Mouse (Mus musculus): Measurements from ENCODE around the gene Cdc20b. TPM values are rescaled to one million over a fixed set of nuclear protein-coding genes. Genes with fewer than 3 reads are reported as not detected.

The Cdc20b gene
- polyA plus RNA-seq (2012; ENCODE audit: insufficient read depth, insufficient read length, missing spikeins), result not detected in 2 replicates

DNA sequence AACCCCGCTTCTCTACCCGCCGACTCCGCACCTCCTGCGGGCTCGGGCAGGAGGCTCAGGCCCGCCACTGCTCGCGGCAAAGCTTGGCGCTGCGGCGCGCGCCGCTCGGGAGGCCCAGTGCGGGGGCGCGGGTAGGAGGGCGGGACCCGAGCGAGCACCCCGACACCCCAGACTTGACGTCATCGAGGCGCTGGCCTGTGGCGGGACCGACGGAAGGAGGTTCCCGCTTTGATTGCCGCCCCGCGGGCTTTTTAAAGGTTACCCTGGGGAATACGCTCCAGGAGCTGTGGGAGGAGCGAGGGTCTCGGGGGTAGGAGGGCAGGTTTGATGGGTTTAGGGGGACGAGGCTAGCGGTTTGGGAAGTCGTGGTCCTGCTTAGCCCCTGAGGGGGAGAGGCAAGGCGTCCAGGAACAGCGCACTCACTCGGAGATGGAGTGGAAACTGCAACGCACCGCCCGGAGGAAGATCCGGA lies at the start of gene Cdc20b:
Cdc20b (plus strand) TSS at position 162 of the 472 bp plus-strand sequence.
- H3K27ac ChIP-seq (replicated peaks; ENCODE audit: low read depth, low read length), result no peak within 1 kb of the TSS
- peak within 1 kb of the TSS; percentile 54 for H3K4me3 ChIP-seq (ENCODE audit: insufficient read depth, low read depth, low read length)
- H3K4me1 ChIP-seq (ENCODE audit: control insufficient read depth, insufficient read depth, insufficient read length, low read length), result no peaks in the 10 kb centered on the region

DNA sequence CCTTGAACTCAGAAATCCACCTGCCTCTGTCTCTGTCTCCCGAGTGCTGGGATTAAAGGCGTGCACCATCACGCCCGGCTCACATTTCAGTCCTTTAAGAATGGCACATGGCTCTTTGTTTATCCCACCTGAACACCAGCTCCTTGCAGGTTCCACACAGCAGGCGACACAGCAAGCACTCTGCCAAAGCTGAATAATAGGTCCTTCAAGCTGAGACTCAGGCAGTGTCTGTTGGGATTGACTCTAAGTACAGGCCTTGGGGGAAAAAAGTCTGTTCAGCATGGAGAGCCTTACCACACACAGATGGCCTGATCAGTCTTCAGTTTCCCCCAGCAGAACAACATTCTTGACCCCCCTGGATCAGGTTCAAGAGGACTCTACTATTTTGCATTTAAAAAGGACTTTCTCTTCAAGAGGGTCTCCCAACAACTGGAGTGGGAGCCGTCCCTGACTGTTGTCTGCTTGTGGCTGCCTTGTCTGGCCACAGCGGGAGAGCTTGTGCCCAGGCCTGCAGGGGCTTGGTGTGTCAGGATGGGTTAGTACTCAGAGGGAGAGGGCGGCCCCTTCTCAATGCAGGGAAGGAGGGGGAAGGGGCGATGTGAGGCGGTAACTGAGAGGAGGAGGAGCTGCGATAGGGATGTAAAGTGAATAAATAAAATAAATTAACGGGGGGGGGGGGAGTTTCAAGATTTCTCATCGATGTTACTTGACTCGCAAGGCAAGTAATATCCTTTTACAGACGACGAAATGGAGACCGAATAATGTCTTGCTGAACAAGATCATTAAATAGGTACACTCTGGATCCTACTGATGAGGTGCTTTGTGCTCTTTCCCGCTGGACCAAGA lies 49.1 kb upstream of the Cdc20b start:
- H3K4me3 ChIP-seq (ENCODE audit: insufficient read depth, low read depth, low read length), result no peak overlapping the region
- no peak overlapping the region for H3K27ac ChIP-seq (replicated peaks; ENCODE audit: low read depth, low read length)
- no peaks in the 10 kb centered on the region for H3K4me1 ChIP-seq (ENCODE audit: control insufficient read depth, insufficient read depth, insufficient read length, low read length)

DNA sequence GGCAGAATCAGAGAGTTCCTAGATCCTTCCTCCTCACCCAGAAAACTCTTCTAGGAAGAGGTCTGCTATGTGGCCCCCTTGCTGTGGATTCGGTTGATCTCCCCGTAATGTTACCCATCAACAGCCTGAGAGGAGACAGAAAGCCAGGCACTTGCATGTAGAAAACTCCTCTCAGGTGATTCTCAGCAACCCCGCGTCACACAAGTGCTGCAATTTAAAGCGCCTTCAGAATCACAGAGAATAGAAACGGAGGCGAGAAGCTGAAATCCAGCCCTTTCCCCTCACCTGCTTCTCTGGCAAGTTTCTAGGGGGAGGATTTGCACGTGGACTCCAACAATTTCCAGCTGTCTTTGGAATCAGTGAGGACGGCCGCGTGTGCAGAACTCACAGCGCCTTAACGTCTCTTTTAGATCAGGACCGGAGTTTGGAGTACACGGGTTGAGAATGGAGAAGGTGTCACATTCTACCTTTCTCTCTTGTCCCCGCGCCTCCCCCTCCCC lies 48.4 kb upstream of the Cdc20b start:
- Histone ChIP-seq H3K4me1 (ENCODE audit: control insufficient read depth, insufficient read depth, insufficient read length, low read length) (no peaks in the 10 kb centered on the region), H3K27ac (replicated peaks; ENCODE audit: low read depth, low read length) (no peak overlapping the region), H3K4me3 (ENCODE audit: insufficient read depth, low read depth, low read length) (no peak overlapping the region)

DNA sequence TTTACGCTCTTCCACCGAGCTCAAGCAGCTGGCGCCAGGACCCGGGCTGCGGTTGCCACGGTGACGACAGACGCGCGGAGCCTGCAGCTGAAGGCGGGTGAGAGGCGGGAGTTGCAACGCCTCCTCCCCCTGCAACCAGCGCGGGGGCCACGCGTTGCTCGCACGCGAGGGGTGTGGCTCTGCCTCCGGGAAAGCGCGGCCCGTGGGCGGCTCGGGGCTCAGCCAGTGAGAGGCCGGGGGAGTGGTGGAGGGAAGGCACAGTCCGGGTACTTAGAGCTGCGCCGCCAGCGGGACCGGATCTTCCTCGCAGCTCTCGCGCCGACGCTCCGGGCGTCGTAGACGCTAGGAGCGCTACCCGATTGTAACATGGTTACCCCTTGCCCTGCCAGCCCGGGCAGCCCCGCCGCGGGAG lies 47.4 kb upstream of the Cdc20b start, which contains the start of gene Ccno:
Ccno (plus strand) TSS at position 271 of the 412 bp plus-strand sequence.
- peak within 1 kb of the TSS; percentile 56 for H3K4me3 ChIP-seq (ENCODE audit: insufficient read depth, low read depth, low read length)
- H3K27ac ChIP-seq (replicated peaks; ENCODE audit: low read depth, low read length), result no peak within 1 kb of the TSS
- H3K4me1 ChIP-seq (ENCODE audit: control insufficient read depth, insufficient read depth, insufficient read length, low read length), result no peaks in the 10 kb centered on the region

DNA sequence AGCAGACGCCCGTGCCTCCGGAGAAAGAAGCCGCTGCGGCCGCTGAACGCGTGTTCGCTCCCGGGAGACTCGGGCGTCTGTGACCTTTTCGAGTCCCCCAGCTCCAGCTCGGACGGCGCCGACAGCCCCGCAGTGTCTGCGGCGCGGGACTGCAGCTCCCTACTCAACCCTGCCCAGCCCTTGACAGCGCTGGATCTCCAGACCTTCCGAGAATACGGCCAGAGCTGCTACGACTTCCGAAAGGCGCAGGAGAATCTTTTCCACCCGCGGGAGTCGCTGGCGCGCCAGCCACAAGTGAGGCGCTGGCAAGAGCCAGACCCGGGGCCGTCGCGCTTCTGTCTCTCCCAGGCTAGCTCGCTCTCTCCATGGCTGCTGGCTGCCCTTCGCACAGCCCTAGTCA lies 46.9 kb upstream of the Cdc20b start:
- Histone ChIP-seq H3K4me3 (ENCODE audit: insufficient read depth, low read depth, low read length) (peak overlapping the region; percentile 56), H3K27ac (replicated peaks; ENCODE audit: low read depth, low read length) (no peak overlapping the region), H3K4me1 (ENCODE audit: control insufficient read depth, insufficient read depth, insufficient read length, low read length) (no peaks in the 10 kb centered on the region)

DNA sequence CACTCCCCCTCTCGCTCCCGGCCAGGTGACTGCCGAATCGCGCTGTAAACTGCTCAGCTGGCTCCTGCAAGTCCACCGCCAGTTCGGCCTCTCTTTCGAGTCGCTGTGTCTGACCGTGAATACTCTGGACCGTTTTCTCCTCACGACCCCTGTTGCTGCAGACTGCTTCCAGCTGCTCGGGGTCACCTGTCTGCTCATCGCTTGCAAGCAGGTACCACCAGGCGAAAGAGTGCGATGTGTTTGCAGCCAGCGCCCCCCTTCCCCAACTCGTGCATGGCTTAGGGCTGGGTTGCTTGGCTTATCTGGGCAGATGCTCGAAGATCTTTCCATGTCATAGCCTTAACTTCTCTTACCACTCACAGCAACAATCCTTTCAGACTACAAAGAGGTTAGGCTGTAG lies 46.0 kb upstream of the Cdc20b start:
- Histone ChIP-seq H3K4me1 (ENCODE audit: control insufficient read depth, insufficient read depth, insufficient read length, low read length) (0 out of 2 replicates have a peak, but pooled peaks cover 3% of the 10 kb centered on the region), H3K4me3 (ENCODE audit: insufficient read depth, low read depth, low read length) (peak overlapping the region; percentile 4; the same call in 1 of the 2 replicates)

DNA sequence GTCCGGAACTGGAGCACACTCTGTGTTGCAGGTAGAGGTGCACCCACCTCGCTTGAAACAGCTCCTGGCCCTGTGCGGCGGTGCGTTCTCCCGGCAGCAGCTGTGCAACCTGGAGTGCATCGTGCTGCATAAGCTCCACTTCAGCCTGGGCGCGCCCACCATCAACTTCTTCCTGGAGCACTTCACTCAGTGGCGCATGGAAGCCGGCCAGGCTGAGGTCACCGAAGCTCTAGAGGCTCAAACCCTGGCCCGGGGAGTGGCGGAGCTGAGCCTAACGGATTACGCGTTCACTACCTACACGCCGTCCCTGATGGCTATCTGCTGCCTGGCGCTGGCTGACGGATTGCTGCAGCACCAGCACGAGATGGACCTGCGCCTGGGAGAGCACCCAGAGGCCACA lies 45.4 kb upstream of the Cdc20b start:
- H3K4me1 ChIP-seq (ENCODE audit: control insufficient read depth, insufficient read depth, insufficient read length, low read length), result 0 out of 2 replicates have a peak, but pooled peaks cover 3% of the 10 kb centered on the region
- no peak overlapping the region for H3K4me3 ChIP-seq (ENCODE audit: insufficient read depth, low read depth, low read length)
- no peak overlapping the region for H3K27ac ChIP-seq (replicated peaks; ENCODE audit: low read depth, low read length)

More for the DNA sequence above, 46.0 kb upstream of the Cdc20b start:
- no peak overlapping the region for H3K27ac ChIP-seq (replicated peaks; ENCODE audit: low read depth, low read length)

DNA sequence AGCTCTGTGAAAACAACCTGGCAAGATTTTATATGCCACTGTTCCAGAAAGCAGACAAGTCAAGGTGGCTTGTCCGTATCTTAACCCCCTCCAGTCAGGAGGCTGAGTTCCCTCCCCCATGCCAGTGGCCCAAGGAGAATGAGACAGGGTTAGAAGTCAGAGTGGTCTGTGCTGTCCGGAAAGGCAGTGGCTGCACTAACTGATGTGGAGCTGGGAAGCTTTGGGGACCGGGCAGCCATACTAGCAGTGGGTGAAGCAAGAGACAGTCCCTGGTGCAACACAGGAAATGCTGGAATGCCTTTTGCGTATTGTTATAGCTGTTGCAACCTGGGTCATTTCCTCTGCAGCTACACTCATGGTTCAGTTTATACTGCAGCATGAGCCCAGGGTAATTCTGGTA lies 44.6 kb upstream of the Cdc20b start:
- Histone ChIP-seq H3K4me3 (ENCODE audit: insufficient read depth, low read depth, low read length) (no peak overlapping the region), H3K4me1 (ENCODE audit: control insufficient read depth, insufficient read depth, insufficient read length, low read length) (0 out of 2 replicates have a peak, but pooled peaks cover 3% of the 10 kb centered on the region), H3K27ac (replicated peaks; ENCODE audit: low read depth, low read length) (no peak overlapping the region)

DNA sequence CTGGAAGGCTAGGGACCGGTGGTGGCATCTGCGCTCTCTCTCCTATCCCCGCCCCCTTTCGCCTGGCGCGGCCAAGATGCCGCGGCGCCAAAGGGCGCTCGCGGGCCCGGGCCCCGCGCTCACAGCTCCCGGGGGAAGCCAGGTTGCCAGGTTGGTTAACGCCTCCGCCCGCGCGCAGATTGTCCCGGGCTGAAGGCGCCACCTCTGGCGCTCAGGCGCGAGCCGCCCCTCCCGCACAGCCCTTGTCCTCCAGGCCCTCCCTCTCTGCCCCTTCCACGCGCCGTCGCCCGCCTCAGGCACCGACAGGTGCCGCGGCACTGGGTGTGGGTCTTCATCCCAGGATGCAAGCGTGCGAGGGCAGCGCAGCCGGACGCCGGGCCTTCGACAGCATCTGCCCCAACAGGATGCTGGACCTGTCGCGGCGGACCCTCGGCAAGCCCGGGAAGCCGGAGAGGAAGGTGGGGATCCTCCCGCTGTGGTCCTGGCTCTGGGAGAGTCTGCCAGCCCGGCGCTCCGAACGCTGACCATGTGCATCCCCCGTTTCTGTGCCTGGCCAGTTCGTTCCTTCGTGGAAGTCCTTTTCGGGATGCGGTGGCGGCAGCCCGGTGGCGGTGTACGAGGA lies 41.3 kb upstream of the Cdc20b start, which contains the start of gene Mcidas:
Mcidas (plus strand) TSS at position 315 of the 622 bp plus-strand sequence.
- Histone ChIP-seq H3K4me1 (ENCODE audit: control insufficient read depth, insufficient read depth, insufficient read length, low read length) (0 out of 2 replicates have a peak, but pooled peaks cover 3% of the 10 kb centered on the region), H3K27ac (replicated peaks; ENCODE audit: low read depth, low read length) (no peak within 1 kb of the TSS), H3K4me3 (ENCODE audit: insufficient read depth, low read depth, low read length) (peak within 1 kb of the TSS; percentile 38)

DNA sequence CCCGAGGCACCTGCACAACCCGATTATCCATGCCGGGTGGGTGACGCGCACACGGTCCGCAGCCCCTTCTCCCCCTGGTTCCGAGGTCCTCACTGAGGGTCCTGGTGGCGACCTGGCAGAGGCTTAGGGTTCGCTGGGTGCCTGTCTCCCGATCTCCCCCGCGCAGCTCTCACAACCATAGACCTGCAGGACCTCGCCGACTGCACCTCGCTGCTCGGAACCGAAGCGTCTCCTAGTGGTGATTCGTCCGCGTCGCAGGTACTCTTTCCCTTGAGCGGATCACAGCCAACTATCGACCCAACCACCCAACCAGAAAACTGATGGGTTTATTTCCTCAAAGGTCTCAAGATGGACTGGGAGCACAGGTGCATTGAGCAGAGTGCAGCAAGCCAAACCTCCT lies 40.7 kb upstream of the Cdc20b start:
- H3K27ac ChIP-seq (replicated peaks; ENCODE audit: low read depth, low read length), result no peak overlapping the region
- H3K4me1 ChIP-seq (ENCODE audit: control insufficient read depth, insufficient read depth, insufficient read length, low read length), result 0 out of 2 replicates have a peak, but pooled peaks cover 3% of the 10 kb centered on the region
- peak overlapping the region; percentile 38 for H3K4me3 ChIP-seq (ENCODE audit: insufficient read depth, low read depth, low read length)

DNA sequence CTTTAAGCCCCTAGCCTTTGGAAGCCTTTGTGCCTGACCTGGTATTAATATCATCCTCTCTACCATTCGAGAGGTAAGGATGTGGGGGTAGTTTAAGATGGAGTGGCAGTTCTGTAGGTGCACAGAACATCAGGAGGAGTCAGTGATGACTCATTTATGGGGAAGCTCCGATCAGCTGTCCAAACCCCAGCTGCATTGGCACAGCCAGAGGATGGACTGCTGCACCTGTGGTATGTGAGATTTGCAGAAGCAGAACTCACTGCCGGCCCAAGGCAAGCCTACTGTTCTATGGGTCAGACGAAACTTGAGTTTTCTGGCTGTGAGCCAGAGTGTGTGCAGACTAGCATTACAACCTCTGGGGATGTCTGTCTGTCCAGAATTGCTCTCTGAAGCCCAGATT lies 38.5 kb upstream of the Cdc20b start:
- Histone ChIP-seq H3K4me3 (ENCODE audit: insufficient read depth, low read depth, low read length) (no peak overlapping the region), H3K27ac (replicated peaks; ENCODE audit: low read depth, low read length) (no peak overlapping the region), H3K4me1 (ENCODE audit: control insufficient read depth, insufficient read depth, insufficient read length, low read length) (0 out of 2 replicates have a peak, but pooled peaks cover 3% of the 10 kb centered on the region)

DNA sequence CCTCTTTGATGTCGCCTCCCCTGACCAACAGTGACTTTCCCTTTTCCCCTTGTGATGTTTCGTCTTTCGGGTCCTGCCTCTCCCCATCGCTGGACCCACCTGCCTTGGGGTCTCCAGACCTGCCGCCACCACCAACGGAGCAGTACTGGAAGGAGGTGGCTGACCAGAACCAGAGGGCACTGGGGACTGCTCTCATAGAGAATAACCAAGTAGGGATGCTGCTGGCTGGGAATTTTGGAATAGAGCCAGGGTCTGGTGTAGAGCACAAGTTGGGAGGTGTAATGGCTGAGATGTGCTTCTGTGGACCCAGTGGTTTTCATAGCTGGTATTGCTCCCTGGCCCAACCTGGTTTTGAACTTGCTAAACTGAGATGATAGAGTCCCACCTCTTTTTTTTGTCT lies 37.5 kb upstream of the Cdc20b start:
- Histone ChIP-seq H3K4me3 (ENCODE audit: insufficient read depth, low read depth, low read length) (no peak overlapping the region), H3K27ac (replicated peaks; ENCODE audit: low read depth, low read length) (no peak overlapping the region), H3K4me1 (ENCODE audit: control insufficient read depth, insufficient read depth, insufficient read length, low read length) (0 out of 2 replicates have a peak, but pooled peaks cover 3% of the 10 kb centered on the region)

DNA sequence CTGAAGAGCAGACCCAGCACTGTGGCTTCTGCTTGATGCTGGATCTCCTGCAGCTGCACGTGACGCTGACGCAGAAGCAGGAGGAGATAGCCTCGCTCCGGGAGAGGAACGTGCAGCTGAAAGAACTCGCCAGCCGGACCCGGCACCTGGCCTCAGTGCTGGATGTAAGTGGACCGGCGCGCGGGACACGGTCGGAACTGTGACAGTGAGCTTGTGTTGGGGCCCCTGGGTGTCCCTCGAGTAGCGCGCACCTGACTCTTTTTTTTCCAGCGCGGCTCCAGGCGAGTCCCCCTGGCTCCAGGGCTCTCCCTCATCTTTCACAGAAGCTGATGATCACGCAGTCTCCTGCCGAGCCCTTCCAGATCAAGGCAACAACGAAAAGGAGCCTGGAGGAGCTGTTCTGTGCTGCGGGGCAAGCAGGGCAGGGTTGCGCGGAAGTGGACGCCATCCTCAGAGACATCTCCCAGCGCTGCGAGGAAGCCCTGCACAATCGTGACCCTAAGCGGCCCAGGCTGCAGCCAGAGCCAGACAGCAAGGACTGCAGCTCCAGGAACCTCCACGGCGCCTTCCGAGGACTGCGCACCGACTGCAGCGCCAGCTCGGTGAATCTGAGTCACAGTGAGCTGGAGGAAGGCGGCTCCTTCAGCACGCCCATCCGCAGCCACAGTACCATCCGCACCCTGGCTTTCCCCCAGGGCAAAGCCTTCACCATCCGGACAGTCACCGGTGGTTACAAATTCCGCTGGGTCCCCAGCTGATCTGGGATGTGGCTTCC lies 36.3 kb upstream of the Cdc20b start:
- H3K4me3 ChIP-seq (ENCODE audit: insufficient read depth, low read depth, low read length), result peak overlapping the region; percentile 29
- no peak overlapping the region for H3K27ac ChIP-seq (replicated peaks; ENCODE audit: low read depth, low read length)
- H3K4me1 ChIP-seq (ENCODE audit: control insufficient read depth, insufficient read depth, insufficient read length, low read length), result 0 out of 2 replicates have a peak, but pooled peaks cover 2% of the 10 kb centered on the region

DNA sequence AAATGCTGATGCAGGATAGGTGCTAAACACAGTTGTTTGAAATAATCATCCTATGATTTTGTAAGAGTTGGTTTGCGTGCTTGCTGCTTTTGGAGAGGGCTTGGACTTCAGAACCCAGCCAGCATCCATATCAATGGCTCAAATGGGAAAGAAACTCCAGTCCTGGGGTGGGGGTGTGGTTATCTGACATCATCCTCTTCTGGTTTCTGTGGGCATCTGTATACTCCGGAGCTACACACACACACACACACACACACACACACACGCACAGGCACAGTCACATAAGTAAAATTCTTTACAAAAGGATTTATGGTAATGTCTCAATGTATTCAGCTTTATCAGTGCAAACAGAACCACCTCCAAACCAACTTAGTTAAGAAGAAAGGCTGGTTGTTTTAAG lies 34.8 kb upstream of the Cdc20b start:
- Histone ChIP-seq H3K4me3 (ENCODE audit: insufficient read depth, low read depth, low read length) (no peak overlapping the region), H3K4me1 (ENCODE audit: control insufficient read depth, insufficient read depth, insufficient read length, low read length) (no peaks in the 10 kb centered on the region), H3K27ac (replicated peaks; ENCODE audit: low read depth, low read length) (no peak overlapping the region)

Measured in brown adipose tissue, adult 24 weeks (tissue).